8 mouse cellular contexts compared by ENCODE assay signal in the genomic region with DNA sequence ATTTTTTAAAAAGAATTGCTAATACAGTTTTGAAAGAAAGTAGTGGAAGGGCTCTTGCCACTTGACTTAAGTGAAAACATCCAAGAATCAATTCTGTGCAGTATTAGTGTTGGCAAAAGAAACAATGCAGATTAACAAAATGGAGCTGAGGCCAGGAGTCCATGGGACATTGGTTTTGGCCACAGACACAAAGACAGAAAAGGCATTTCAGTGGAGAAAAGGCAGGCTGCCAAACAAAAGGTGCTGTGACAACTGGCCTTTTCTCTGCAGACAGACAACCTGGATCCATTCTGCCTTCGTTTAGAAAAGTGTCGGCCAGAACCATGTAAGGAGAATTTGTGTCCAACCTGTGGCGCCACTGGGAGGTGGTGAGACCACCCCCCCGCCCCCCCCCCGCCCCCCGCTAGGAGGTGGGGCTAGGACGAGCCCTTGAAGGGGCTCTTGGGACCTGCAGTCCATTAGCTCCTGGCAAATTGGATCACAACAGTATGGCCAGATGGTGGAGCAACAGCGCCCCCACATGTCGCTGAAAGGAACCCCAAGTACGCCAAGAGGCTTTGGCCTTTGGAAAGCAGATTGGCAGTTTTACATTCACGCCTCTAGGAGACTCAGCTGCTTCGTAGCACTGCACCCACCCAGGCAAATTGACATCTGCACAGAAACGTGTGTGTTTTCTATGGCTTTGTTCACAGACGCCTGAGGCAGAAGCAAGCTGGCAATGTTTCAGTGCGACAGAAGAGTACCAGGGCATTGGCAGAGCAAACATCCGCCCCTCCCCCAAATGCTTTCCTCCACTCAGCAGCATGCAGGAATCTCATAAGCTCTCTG. TPM values are rescaled to one million over a fixed set of nuclear protein-coding genes. Genes with fewer than 3 reads are reported as not detected.
DNase-seq lines count a peak whose midpoint lies in the region; ATAC-seq lines count a peak whose summit lies in the region.

No protein-coding gene starts in this region.

- H3K4me1 ChIP-seq in hindbrain, embryonic 12.5 days: peaks cover 13% of the 10 kb centered on the region

- ATAC-seq in hindbrain, embryonic 12.5 days (ENCODE audit: low FRiP score): peak; percentile 82

- H3K9me3 ChIP-seq in hindbrain, embryonic 12.5 days (replicated peaks): no peaks in the 10 kb centered on the region

- H3K9ac ChIP-seq in hindbrain, embryonic 12.5 days: peak overlapping the region; percentile 35; the same call in 1 of the 2 replicates

- peak; percentile 58 for DNase-seq in MEL-GATA-1-ER (ENCODE audit: extremely low read depth, low read depth)
- DNase-seq in cerebellum, adult 9-10 months: peak; percentile 83
- DNase-seq in frontal cortex, postnatal 10 days (ENCODE audit: low spot score in 2 of 2): peak; percentile 85 to 88
- DNase-seq in layer of hippocampus, postnatal 10 days (ENCODE audit: low spot score in 2 of 2): peak; percentile 96 to 97
- DNase-seq in lung, postnatal 14 days: peak; percentile 93
- DNase-seq in retina, postnatal 1 day: peak; percentile 94
- DNase-seq in thymus, postnatal 4 days: peak; percentile 91

- H3K27me3 ChIP-seq in hindbrain, embryonic 12.5 days: no peaks in the 10 kb centered on the region

- 3% methylated on average over 16 of the region's 16 CpGs for WGBS in hindbrain, embryonic 12.5 days

- H3K4me3 ChIP-seq in hindbrain, embryonic 12.5 days: peak overlapping the region; percentile 13; the same call in 1 of the 2 replicates

- H3K27ac ChIP-seq in hindbrain, embryonic 12.5 days: peak overlapping the region; percentile 57; the same call in 1 of the 2 replicates

- peak overlapping the region; percentile 47 for H3K4me2 ChIP-seq in hindbrain, embryonic 12.5 days (replicated peaks)

- no peaks in the 10 kb centered on the region for H3K36me3 ChIP-seq in hindbrain, embryonic 12.5 days

RNA-seq across cellular contexts. Expression of gene Osbpl5, which starts 8.5 kb away (rescaled TPM):
- 30.7 and 32.1 TPM in 2 replicates for polyA plus RNA-seq in hindbrain, embryonic 12.5 days (2016; fragmentation: Nextera tagmentation; extraction: Ambion mirVana)
- total RNA-seq in layer of hippocampus, postnatal 10 days (2021): 10 to 100 TPM; 48.5 to 48.6 TPM

RNA-seq across cellular contexts. Expression of gene Mrgprg, which starts 18.5 kb away (rescaled TPM):
- polyA plus RNA-seq in hindbrain, embryonic 12.5 days (2016; fragmentation: Nextera tagmentation; extraction: Ambion mirVana): not detected in 2 replicates
- not detected for total RNA-seq in layer of hippocampus, postnatal 10 days (2021)

RNA-seq across cellular contexts. Expression of gene Mrgpre, which starts 36.0 kb away (rescaled TPM):
- 3.0 and 4.2 TPM in 2 replicates for polyA plus RNA-seq in hindbrain, embryonic 12.5 days (2016; fragmentation: Nextera tagmentation; extraction: Ambion mirVana)
- 1 to 10 TPM; 9.1 to 9.4 TPM for total RNA-seq in layer of hippocampus, postnatal 10 days (2021)

Comparison
In these comparisons a context has a peak if more than half of its experiments do, and no peak if none do; other contexts are left out.
1. Peak in every context shown above with its lines: DNase-seq, ATAC-seq, H3K4me3 ChIP-seq and H3K27ac ChIP-seq.